Mouse (Mus musculus) embryonic stem cell, embryonic (primary cell): ENCODE data around the gene Vma21-ps.
"Not testable (repeated sequence)": the region's sequence is repeated elsewhere in the genome, so short reads cannot be mapped to it uniquely, and the experiment has no call there.

Experiments used
- CTCF ChIA-PET, 4 experiments: fragments of 300-600 bp in 2 of 4; fragments of 350-600 bp in 2 of 4; sonication (Branson Sonifier 250); formaldehyde crosslinking; loops; one replicate each; lab custom pipeline; 2022; ENCODE audit warnings: inconsistent platforms in 2 of 4; lab: Charles Lee
- POLR2A ChIA-PET, 4 experiments: fragments of 300-600 bp in 2 of 4; fragments of 350-600 bp in 2 of 4; sonication (Branson Sonifier 250); formaldehyde crosslinking; loops; one replicate each; lab custom pipeline; 2022; ENCODE audit warnings: antibody characterized with exemption in 4 of 4, inconsistent platforms in 1 of 4; lab: Charles Lee

The Vma21-ps gene

GRCm38 (mm10) chr4:52497144-52497543 is at the start of gene Vma21-ps:
Gene Vma21-ps, minus strand, starts transcription at chr4:52497244.
- POLR2A ChIA-PET, result interaction anchor here in 1 of 4 experiments (0.6 kb wide), 1 partner anchor 197 kb away, joined by 8 read pairs; no protein-coding TSS in a partner anchor
- CTCF ChIA-PET, result not testable (repeated sequence)

DNA sequence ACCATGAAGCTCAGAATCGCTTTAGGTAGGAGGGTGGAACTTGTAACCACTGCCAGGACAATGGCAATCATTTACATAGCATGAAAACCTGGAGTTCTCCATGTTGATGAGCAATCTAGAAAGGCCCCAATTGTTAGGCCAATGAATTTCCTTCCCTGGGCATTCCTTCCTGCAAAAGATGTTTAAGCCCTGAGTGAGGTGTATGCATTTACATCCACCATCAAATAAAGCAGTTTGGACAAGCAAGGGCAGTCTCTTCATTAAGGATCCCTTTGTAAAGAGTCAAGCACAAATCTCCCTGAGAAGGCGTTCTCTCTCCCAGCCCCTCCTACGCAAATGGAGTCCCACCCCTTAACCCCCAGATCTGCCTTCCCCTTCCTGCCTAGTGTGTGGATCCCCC is 46.0 kb upstream of the Vma21-ps start:
- ChIA-PET POLR2A (interaction anchor here in 2 of 4 experiments (0.7 to 1.1 kb wide), 3 partner anchors 9 to 998 kb away, joined by 3 to 4 read pairs (median 3); no protein-coding TSS in a partner anchor), CTCF (interaction anchor here in 1 of 4 experiments (0.5 kb wide), 1 partner anchor 894 kb away, joined by 3 read pairs; no protein-coding TSS in a partner anchor)

DNA sequence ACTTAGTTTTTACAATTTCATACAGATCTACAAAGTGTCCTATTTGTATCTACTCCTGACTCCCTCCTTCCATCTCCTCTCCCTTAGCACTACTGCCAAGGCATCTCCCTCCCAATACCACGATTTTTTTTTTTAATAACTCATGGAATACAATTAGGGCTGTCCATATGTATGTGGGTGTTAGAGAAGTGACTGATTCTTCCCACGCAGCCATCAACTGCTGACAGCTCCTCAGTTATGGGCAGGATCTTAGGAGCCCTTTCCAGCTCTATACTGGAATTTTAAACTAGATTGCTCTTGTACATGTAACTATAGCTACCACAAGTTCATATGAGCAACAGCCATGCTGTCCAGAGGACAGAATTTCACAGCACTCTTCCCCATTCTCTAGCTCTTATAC is 33.6 kb upstream of the Vma21-ps start:
- POLR2A ChIA-PET, result interaction anchor here in 1 of 4 experiments (0.6 kb wide), 1 partner anchor 994 kb away, joined by 3 read pairs; no protein-coding TSS in a partner anchor
- CTCF ChIA-PET, result interaction anchor here in 1 of 4 experiments (0.7 kb wide), 1 partner anchor 455 kb away, joined by 5 read pairs; no protein-coding TSS in a partner anchor

- CTCF ChIA-PET, result no interaction called here
Observed at GRCm38 (mm10) chr4:52526464-52526863, 29.4 kb upstream of the Vma21-ps start.

DNA sequence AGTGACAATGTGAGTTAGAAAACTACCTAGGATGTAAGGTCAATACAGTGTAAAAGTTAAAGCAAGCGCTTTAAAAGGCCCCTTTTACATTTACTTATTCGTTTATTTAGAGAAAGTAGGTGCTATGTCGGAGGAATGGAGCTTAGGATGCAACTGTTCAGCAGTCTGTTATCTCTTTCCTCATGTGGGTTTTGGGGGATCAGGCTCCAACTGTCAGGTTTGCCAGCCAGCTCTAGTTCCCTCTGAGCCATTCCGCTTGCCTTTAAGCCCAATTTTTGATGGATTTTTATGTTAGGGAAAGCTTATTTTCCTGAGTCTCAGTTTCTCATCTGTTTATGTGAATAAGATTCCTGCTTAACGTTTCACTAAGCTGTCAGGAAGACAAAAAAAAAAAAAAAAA is 22.3 kb upstream of the Vma21-ps start:
- CTCF ChIA-PET, result no interaction called here

More at GRCm38 (mm10) chr4:52526464-52526863, 29.4 kb upstream of the Vma21-ps start:
- POLR2A ChIA-PET, result no interaction called here

DNA sequence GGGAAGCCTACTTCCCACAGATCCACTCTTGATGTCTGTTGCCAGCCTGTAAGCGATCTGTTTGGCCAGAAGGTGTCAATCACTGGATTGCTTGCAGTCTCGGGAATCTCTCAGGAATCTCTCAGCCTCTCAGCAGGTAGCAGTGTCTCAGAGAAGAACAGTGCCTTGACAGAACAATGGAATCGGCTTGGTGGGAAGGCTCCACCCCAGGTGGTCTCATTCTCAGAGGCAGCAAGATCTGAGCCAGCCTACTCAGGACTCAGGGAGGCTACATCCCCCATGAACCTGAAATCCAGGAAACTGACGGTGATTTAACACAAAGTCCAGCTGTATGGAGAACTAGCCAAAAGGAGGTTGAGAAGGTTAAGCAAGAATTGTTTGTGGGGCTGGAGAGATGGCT is 20.5 kb upstream of the Vma21-ps start:
- CTCF ChIA-PET, result no interaction called here
- POLR2A ChIA-PET, result no interaction called here

More for the DNA sequence above, 22.3 kb upstream of the Vma21-ps start:
- POLR2A ChIA-PET, result interaction anchor here in 2 of 4 experiments (0.5 to 1.5 kb wide), 3 partner anchors 10 to 278 kb away, joined by 3 to 6 read pairs (median 3); no protein-coding TSS in a partner anchor

- ChIA-PET POLR2A (interaction anchor here in 1 of 4 experiments (0.9 kb wide), 1 partner anchor 45 kb away, joined by 5 read pairs; no protein-coding TSS in a partner anchor), CTCF (interaction anchor here in 1 of 4 experiments (0.6 kb wide), 1 partner anchor 925 kb away, joined by 3 read pairs; no protein-coding TSS in a partner anchor)
Observed at GRCm38 (mm10) chr4:52487486-52487885, 9.6 kb downstream of the Vma21-ps start.

DNA sequence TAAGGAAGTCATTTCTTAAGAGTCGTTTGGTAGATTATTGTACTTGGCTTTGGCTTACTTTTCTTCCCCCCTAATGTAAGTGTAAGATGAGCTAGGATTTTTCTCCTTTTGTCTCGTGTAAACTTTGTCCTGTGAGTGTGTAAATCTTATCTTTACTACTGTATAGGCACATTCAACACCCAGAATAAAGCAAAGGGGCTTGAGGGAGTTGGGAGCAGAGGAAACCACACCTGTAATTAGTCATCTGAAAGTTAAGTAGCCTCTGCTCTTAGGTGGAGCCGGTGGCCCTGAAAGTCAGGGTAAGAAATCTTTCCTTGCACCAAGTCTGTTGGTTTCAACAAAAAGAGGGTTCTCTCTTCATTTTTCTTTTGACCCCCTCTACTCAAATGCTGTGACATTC is 23.6 kb downstream of the Vma21-ps start:
- CTCF ChIA-PET, result no interaction called here
- POLR2A ChIA-PET, result interaction anchor here in 1 of 4 experiments (0.9 to 1.3 kb wide), 2 partner anchors 9 to 30 kb away, joined by 3 to 4 read pairs; no protein-coding TSS in a partner anchor

DNA sequence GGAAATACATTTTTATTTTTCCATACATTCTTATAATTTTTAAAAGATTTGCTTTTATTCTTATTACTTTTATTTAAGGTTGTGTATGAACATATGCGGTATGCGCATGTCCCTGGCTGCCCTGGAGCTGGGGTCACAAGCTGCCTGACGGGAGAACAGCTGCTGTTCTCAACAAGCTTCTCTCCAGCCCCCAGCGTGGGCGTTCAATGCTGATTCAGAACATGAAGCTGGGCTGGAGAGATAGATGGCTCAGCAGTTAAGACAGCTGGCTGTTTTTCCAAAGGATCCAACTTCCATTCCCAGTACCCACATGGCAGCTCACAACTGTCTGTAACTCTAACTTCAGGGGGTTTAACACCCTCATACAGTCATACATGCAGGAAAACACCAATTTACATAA is 35.7 kb downstream of the Vma21-ps start:
- ChIA-PET POLR2A (interaction anchor here in 2 of 4 experiments (0.5 to 2.5 kb wide), 3 partner anchors 9 to 25 kb away, joined by 3 to 15 read pairs (median 3); no protein-coding TSS in a partner anchor), CTCF (no interaction called here)

DNA sequence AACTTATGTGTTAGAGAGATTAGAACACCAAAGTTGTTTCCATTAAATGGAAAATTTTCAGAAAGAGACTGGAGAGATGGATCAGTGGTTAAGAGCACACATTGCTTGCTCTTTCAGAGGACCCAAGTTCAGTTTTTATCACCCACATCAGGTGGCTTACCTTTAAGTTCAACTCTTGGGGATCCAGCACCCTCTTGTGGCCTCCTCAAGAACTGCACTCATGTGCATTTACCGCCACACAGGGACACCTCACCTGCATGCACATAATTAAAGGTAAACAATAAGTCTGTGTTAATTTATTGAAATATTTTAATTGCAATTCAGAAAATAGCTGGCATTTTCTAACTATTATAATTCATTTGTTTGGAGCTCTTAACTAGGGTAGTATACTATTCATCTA is 37.3 kb downstream of the Vma21-ps start:
- POLR2A ChIA-PET, result interaction anchor here in 2 of 4 experiments (0.8 to 4.6 kb wide), 4 partner anchors 10 to 16 kb away, joined by 3 to 32 read pairs (median 10); no protein-coding TSS in a partner anchor
- CTCF ChIA-PET, result interaction anchor here in 1 of 4 experiments (0.6 to 1.5 kb wide), 3 partner anchors 12 to 22 kb away, joined by 3 to 4 read pairs (median 3); no protein-coding TSS in a partner anchor
